Mouse (Mus musculus) testis, adult 2 months (tissue): ENCODE measurements around the gene Tmem41b. TPM values are rescaled to one million over a fixed set of nuclear protein-coding genes. Genes with fewer than 3 reads are reported as not detected.

Source experiments
- H3K27ac ChIP-seq: fragments of 200-500 bp; 2 replicates; pipeline ENCODE4 v1.5.1; 2012; ENCODE audit warnings: low read depth, low read length; ENCODE audit not compliant: control insufficient read depth, insufficient read depth
- H3K27me3 ChIP-seq: fragments of 200-500 bp; 2 replicates; pipeline ENCODE4 v1.6.1; 2012; ENCODE audit warnings: mild to moderate bottlenecking, low read length, moderate library complexity; ENCODE audit not compliant: control insufficient read depth, insufficient read depth
- H3K36me3 ChIP-seq: fragments of 200-500 bp; 2 replicates; pipeline ENCODE4 v1.6.1; 2012; ENCODE audit warnings: mild to moderate bottlenecking, low read length; ENCODE audit not compliant: control insufficient read depth, insufficient read depth
- H3K4me1 ChIP-seq: fragments of 200-500 bp; 2 replicates; pipeline ENCODE4 v1.6.1; 2012; ENCODE audit warnings: low read length; ENCODE audit not compliant: control insufficient read depth, insufficient read depth
- H3K4me3 ChIP-seq: fragments of 200-500 bp; 2 replicates; pipeline ENCODE4 v1.5.1; 2012; ENCODE audit warnings: low read depth, mild to moderate bottlenecking, low read length, moderate library complexity, mixed read lengths; ENCODE audit not compliant: control insufficient read depth
- CTCF ChIP-seq: fragments of 200-500 bp; IDR thresholded peaks from 2 replicates; pipeline ENCODE4 v1.5.1; 2012; ENCODE audit warnings: low read depth, mild to moderate bottlenecking, inconsistent platforms, low read length, moderate library complexity; ENCODE audit not compliant: control insufficient read depth, insufficient read depth, insufficient replicate concordance
- POLR2A ChIP-seq: fragments of 200-500 bp; IDR thresholded peaks from 2 replicates; pipeline ENCODE4 v1.6.1; 2012; ENCODE audit warnings: low read depth, mild to moderate bottlenecking, inconsistent platforms, low read length, moderate library complexity; ENCODE audit not compliant: control insufficient read depth
- polyA plus RNA-seq: library from polyadenylated mRNA; depleted of rRNA; stranded (reverse); fragments of >200 nt; gene quantifications from 2 replicates; pipeline ENCODE4 v1.2.3, GENCODE M21; 2012; rRNA removed

Gene Tmem41b
- polyA plus RNA-seq, 1 experiment: 54.8 TPM

GRCm38 (mm10) chr7:109951297-109951696, 35.4 kb downstream of the Tmem41b start:
- no peaks in the 10 kb centered on the region for H3K36me3 ChIP-seq
- no peak overlapping the region for H3K4me3 ChIP-seq
- TF ChIP-seq CTCF (no peak), POLR2A (no peak)
- peak overlapping the region; percentile 62; the same call in 1 of the 2 replicates for H3K27ac ChIP-seq
- no peaks in the 10 kb centered on the region for H3K27me3 ChIP-seq
- no peaks in the 10 kb centered on the region for H3K4me1 ChIP-seq

- Histone ChIP-seq H3K4me3 (no peak overlapping the region), H3K27ac (no peak overlapping the region), H3K36me3 (no peaks in the 10 kb centered on the region)
These were observed 42.2 kb downstream of the Tmem41b start for GRCm38 (mm10) chr7:109944421-109945034.

GRCm38 (mm10) chr7:109929628-109930027, 57.1 kb downstream of the Tmem41b start:
- TF ChIP-seq CTCF: no peak
- Histone ChIP-seq H3K27me3 (no peaks in the 10 kb centered on the region), H3K4me1 (no peaks in the 10 kb centered on the region), H3K36me3 (no peaks in the 10 kb centered on the region), H3K4me3 (no peak overlapping the region), H3K27ac (no peak overlapping the region)

More at GRCm38 (mm10) chr7:109944421-109945034, 42.2 kb downstream of the Tmem41b start:
- H3K27me3 ChIP-seq: no peaks in the 10 kb centered on the region
- H3K4me1 ChIP-seq: no peaks in the 10 kb centered on the region
- TF ChIP-seq POLR2A (no peak), CTCF (no peak)

- H3K27ac ChIP-seq: no peak overlapping the region
- no peaks in the 10 kb centered on the region for H3K27me3 ChIP-seq
- no peak overlapping the region for H3K4me3 ChIP-seq
- H3K36me3 ChIP-seq: no peaks in the 10 kb centered on the region
- H3K4me1 ChIP-seq: no peaks in the 10 kb centered on the region
- TF ChIP-seq CTCF: no peak
- no peak for TF ChIP-seq POLR2A
These were observed 58.4 kb downstream of the Tmem41b start for GRCm38 (mm10) chr7:109928365-109928764.

GRCm38 (mm10) chr7:109924965-109925364, 61.8 kb downstream of the Tmem41b start:
- H3K4me1 ChIP-seq: no peaks in the 10 kb centered on the region
- TF ChIP-seq CTCF (no peak), POLR2A (no peak)
- H3K27ac ChIP-seq: no peak overlapping the region
- no peaks in the 10 kb centered on the region for H3K27me3 ChIP-seq
- no peak overlapping the region for H3K4me3 ChIP-seq
- no peaks in the 10 kb centered on the region for H3K36me3 ChIP-seq

- H3K27me3 ChIP-seq: no peaks in the 10 kb centered on the region
- no peak for TF ChIP-seq POLR2A
- TF ChIP-seq CTCF: no peak
- H3K4me1 ChIP-seq: no peaks in the 10 kb centered on the region
- H3K36me3 ChIP-seq: peaks cover 1% of the 10 kb centered on the region; the same call in 1 of the 2 replicates
- no peak overlapping the region for H3K27ac ChIP-seq
- H3K4me3 ChIP-seq: no peak overlapping the region
These were observed 63.8 kb downstream of the Tmem41b start for GRCm38 (mm10) chr7:109922889-109923288.

Other genes with a start within 250 kb of the Tmem41b start
- gene Tmem9b, start 234.1 kb downstream of the Tmem41b start, polyA plus RNA-seq: 29.3 and 31.5 TPM in 2 replicates
- 2.1 and 2.3 TPM in 2 replicates for gene Nrip3, start 204.9 kb downstream of the Tmem41b start, polyA plus RNA-seq
- gene Scube2, start 121.2 kb downstream of the Tmem41b start, polyA plus RNA-seq: 8.7 and 8.8 TPM in 2 replicates
- gene Dennd5a, start 26.5 kb downstream of the Tmem41b start, polyA plus RNA-seq: 41.1 and 41.3 TPM in 2 replicates
- 7.9 and 8.7 TPM in 2 replicates for gene Ipo7, start 31.3 kb upstream of the Tmem41b start, polyA plus RNA-seq
- 10.8 and 12.7 TPM in 2 replicates for gene Zfp143, start 74.3 kb upstream of the Tmem41b start, polyA plus RNA-seq
- gene Wee1, start 135.1 kb upstream of the Tmem41b start, polyA plus RNA-seq: 14.3 and 15.1 TPM in 2 replicates
- 2.2 and 2.3 TPM in 2 replicates for gene Swap70, start 234.8 kb upstream of the Tmem41b start, polyA plus RNA-seq